Mouse (Mus musculus) c-Kit-negative CD71-positive TER-119-positive erythroid progenitor cells, embryonic 14.5 days (primary cell): ENCODE measurements around the gene Flt3l.
"Not testable (repeated sequence)": the region's sequence is repeated elsewhere in the genome, so short reads cannot be mapped to it uniquely, and the experiment has no call there.

Experiments used
- DNase-seq: peaks from one replicate; pipeline ENCODE4 v3.0.0-alpha.2; 2013; ENCODE audit warnings: low read depth, low spot score

The Flt3l gene

DNA sequence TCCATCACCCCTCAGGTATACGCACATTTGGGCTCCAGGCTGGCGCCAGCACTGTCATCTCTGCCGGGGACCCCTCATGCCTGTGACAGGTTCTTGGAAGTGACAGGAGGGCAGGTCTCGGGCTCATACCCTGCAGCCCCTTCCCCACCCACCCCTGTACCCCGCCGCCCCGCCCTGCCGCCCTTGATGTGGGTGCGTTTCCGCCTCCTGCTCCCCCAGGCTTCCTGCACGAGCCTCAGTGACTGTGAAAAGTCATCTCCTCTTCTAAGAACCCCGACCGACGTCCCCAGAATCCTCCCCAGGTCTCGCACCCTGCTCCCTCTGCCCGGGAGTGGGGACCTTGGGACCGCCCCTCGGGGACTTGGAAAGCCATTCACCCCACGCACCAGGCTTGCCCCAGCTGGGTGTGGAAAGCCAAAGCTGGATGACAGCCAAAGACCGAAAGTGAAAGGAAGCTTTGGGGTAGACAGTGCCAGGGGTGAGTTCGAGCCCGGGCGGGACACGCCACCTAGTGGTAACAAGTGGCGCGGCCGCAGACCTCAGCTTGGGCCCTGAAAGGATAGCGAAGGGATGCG, at the start of gene Flt3l, which contains the start of gene Gm45713:
Flt3l (minus strand) TSS at position 440 of the 575 bp plus-strand sequence.
Gm45713 (minus strand) TSS at position 239 of the 575 bp plus-strand sequence.
- peak; percentile 82 for DNase-seq

- no peak for DNase-seq
These were observed 49.7 kb upstream of the Flt3l start for GRCm38 (mm10) chr7:45185921-45186320.

GRCm38 (mm10) chr7:45183672-45184071, 47.4 kb upstream of the Flt3l start:
- no peak for DNase-seq

- no peak for DNase-seq
These were observed 46.4 kb upstream of the Flt3l start for GRCm38 (mm10) chr7:45182606-45183005.

GRCm38 (mm10) chr7:45182199-45182601, 46.0 kb upstream of the Flt3l start:
- peak; percentile 71 for DNase-seq

- DNase-seq: no peak
These were observed 45.3 kb upstream of the Flt3l start for GRCm38 (mm10) chr7:45181540-45181939.

DNA sequence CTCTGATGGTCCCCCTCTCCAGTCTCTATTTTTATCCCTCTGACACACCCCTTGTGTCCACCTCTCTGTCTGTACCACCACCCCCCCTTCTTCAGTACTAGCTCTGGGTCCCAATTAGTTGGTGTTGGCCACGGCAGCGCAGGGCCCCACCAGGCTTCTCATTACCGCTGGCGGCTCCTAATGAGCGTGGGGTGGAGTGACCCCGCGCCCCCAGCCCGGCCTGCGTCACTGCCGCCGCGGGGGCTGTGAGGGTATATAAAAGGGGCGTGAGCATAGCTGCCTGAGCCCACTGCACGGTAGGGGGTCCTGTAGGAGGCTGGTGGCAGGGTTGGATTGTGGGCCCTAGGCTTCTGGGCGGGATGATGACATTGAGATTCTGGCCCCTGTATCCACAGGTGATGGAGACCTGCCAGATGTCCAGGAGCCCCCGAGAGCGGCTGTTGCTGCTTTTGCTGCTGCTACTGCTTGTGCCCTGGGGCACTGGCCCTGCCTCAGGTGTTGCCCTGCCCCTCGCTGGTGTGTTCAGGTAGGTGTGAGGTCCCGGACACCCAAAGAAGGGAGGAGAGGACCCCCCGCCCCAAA, 44.8 kb upstream of the Flt3l start, which contains the start of gene Pth2:
Pth2 (plus strand) TSS at position 100 of the 582 bp plus-strand sequence.
- no peak for DNase-seq

DNA sequence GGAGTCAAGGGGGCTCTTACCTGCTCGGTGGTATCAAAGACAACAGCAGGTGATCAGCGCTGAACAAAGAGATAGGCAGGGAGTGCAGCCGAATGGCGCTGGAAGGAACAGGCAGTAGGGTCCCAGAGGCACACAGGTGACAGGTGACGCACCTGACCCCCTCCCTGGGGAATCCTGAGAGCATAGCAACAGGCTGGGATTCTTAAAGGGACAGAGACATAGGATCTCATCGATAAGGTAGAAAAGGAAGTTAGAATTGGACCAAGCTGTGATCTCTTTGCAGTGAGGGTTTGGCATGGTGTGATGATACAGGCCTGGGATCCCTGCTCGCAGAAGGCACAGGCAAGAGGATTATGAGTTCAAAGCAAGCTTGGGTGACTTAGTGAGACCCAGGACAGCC, 43.2 kb upstream of the Flt3l start, which contains the start of gene Gfy:
Gfy (minus strand) TSS at position 101 of the 400 bp plus-strand sequence.
- DNase-seq: no peak

DNA sequence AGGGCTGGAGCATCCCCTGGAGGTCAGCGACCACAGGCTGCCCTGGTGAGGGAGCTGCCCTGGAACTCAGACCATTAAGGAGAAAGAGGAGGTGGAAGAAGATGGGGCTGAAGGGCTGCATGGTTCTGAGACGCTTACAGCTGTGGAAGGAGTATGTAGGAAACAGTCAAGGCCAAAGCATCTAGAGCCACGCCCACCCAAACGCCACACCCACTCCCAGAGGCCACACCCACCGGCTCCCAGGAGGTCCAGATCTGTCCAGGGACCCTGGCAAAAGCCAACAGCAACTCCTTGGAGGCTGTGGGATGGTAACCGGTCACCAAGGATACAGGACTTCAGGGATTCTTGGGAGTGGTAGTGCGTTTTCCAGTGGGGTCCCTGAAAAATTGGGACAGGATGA, 42.3 kb upstream of the Flt3l start:
- DNase-seq: no peak

DNA sequence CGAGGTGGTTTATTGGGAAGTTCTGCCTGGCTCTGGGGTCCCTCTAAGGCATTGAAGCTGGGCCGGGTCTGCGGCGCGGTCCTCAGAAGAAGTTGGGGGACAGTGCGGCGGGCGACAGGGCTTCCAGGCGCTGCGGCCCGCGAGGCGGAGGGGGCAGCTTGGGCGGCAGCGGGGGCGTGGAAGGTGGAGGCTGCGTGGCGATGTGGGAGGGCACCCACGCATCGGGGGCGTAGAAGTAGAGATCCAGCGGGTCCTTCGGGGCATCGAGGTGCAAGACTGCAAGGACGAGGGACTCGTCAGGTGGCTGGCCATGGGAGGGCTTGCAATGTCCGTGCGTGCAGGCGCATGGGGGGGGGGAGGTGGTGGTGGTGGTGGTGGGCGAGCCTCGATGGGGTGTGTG, 40.1 kb upstream of the Flt3l start:
- DNase-seq: no peak

- no peak for DNase-seq
These were observed 39.7 kb upstream of the Flt3l start for GRCm38 (mm10) chr7:45175929-45176328.

DNA sequence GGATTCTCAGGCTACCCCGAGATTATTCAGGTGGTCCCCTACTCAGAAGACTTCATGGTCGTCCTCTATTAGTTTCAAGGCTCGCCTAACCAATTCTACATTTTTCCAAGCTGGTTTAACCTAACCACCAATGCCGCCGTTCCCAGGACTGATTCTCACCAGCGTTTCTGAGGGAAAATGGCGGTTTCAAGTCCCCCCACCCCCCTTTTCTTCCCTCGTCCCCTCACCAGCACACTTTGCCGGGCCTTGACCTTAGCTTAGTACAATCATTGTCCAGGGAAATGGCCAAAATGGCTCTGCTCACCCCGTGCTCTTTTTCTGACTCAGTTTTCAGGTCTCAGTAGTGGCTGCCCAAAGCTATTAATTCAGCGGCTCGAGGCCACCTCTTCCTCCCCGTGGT, 39.2 kb upstream of the Flt3l start:
- DNase-seq: no peak

GRCm38 (mm10) chr7:45174567-45175280, 38.5 kb upstream of the Flt3l start:
- DNase-seq: no peak

- DNase-seq: not testable (repeated sequence)
These were observed 37.5 kb upstream of the Flt3l start for GRCm38 (mm10) chr7:45173772-45174171.

- no peak for DNase-seq
These were observed 36.7 kb upstream of the Flt3l start for GRCm38 (mm10) chr7:45172974-45173373.

DNA sequence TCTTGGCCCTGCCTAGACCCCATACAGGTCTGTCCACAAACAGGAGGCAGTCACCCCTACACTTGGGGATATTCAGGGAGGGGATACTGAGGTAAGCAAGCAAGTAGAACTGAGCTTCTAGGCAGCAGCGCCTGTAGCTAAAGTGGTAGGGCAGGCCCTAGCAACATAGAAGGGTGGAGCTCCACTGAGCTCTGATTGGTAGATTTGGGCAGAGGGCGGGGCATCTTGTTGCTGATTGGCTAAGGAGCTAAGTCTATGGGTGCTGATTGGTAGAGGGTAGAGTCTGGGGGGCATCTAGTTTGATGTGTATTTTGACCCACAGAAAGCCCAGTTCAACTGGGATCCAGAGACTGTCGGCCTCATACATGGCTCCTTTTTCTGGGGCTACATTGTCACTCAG, 33.3 kb upstream of the Flt3l start:
- no peak for DNase-seq

GRCm38 (mm10) chr7:45168656-45169055, 32.4 kb upstream of the Flt3l start:
- no peak for DNase-seq

DNA sequence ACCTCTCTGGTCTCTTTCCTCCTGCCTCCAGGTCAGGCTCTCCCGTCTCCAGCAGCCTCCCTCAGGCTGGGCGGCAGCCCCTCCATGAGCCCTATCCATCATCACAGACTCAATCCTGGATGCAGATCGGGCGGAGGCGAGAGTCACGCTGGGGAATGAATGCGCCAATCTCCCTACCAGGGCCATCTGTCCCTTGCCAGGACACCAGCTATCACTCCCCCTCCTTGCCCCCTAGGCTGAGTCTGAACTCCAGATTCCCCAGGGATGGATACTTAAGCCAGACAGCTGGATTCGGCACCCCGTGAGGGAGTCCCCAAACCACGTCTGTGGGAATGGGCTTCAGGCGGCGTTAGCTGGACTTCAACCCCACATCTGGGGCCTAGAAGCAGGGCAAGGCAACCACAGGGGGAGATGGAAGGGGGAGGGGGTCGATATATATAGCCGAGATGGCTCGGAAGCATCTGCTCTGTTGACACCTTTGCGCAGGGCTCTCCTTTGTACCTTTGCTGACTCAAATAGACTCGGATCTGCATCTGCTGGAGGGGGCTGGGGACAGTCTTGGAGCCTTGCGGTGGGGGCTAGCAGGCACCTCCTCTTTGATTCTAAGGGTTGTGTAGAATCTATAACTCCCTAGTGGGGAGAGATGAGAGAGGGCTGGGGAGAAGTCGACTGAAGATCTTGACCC, 31.7 kb upstream of the Flt3l start:
- no peak for DNase-seq

DNA sequence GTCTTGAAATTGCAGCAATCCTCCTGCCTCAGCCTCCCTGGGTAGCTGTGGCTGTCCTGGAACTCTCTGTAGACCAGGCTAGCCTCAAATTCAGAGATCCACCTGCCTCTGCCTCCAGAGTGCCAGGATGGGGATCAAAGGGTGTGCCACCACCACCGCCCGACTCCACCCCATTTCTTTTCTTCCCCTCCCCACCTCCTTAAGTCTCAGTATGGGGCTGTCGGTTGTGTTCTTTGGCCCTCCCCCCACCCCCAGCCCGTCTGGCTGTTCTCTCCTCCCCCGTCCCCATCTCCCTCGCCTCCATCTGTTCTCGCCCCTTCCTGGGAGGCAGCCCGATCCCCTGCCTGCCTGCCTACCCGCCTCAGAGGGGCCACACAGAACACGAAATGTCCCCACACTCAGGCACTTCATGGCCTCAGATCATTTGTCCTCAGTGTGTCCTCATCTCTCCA, 30.7 kb upstream of the Flt3l start:
- DNase-seq: no peak

GRCm38 (mm10) chr7:45165701-45166100, 29.5 kb upstream of the Flt3l start:
- no peak for DNase-seq

DNA sequence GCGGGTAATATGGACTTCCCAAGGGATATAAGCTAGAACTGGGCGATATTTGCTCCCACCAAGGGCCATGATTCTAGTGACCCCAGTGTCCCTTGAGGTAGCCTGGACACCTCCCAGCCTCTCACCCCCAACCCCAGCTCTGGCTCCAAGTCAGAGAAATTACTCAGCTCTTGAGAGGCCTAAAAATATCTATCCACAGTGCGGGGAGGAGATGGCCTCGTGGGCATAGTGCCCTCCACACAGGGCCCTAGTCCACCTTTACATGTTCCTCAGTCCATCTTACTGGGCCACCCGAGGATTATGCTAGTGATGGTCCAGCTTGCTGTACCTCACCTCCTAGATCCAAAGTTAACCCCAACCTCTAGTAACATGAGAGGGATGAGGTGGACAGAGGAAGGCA, 28.6 kb upstream of the Flt3l start:
- DNase-seq: no peak
